Mouse (Mus musculus): ENCODE data around the gene Nudt7. TPM values are rescaled to one million over a fixed set of nuclear protein-coding genes. Genes with fewer than 3 reads are reported as not detected.

The Nudt7 gene
- 23.8 TPM for polyA plus RNA-seq (2017; shearing (Covaris generic))

GRCm38 (mm10) chr8:114133510-114134362, at the start of gene Nudt7:
Gene Nudt7 (plus strand): TSS chr8:114133557.

Other genes with a start within 250 kb of the Nudt7 start
- gene Vat1l, start 72.1 kb downstream of the Nudt7 start, polyA plus RNA-seq (2017; shearing (Covaris generic)), result 0.15 TPM